Comparison of ENCODE assay signal across 19 mouse cellular contexts in the genomic region with DNA sequence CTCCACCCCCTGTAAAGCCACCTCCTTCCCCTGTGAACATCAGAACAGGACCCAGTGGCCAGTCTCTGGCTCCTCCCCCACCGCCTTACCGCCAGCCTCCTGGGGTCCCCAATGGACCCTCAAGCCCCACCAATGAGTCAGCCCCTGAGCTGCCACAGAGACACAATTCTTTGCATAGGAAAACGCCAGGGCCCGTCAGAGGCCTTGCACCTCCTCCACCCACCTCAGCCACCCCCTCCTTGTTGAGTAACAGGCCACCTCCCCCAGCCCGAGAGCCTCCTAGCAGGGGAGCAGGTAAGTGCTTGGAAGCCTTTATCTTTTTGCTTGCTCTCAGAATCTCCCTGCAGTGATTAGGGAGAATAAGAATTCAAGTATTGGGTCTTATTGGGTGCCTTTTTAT. TPM values are rescaled to one million over a fixed set of nuclear protein-coding genes. Genes with fewer than 3 reads are reported as not detected.
A peak's percentile ranks its signal among the peaks of the same experiment; 100 is the strongest.
DNase-seq lines count a peak whose midpoint lies in the region; ATAC-seq and TF ChIP-seq lines count a peak whose summit lies in the region.
"Had no signal": no experiment of that assay in that cellular context is flagged by ENCODE, and none has a peak within 500 bp of the region (broad histone marks: within the 10 kb centered on the region; RNA-seq: fewer than 3 reads in every experiment).

No protein-coding gene starts in this region.

- no peak for TF ChIP-seq CTCF in stomach, postnatal 0 days (IDR thresholded peaks at IDR 0.05; ENCODE audit: low read depth)

- ATAC-seq in lung, embryonic 15.5 days (ENCODE audit: borderline replicate concordance, extremely low read depth, low FRiP score, low TSS enrichment): peak; percentile 20; the same call in 1 of the 2 replicates
- no peak for ATAC-seq in embryonic facial prominence, embryonic 15.5 days (ENCODE audit: insufficient number of reproducible peaks, low FRiP score, low TSS enrichment, low read depth)
- 0 out of 2 replicates have a peak, but pooled peaks have one; percentile 13 for ATAC-seq in stomach, postnatal 0 days (ENCODE audit: low FRiP score, low TSS enrichment)
- no peak for ATAC-seq in intestine, embryonic 15.5 days
- ATAC-seq in cerebellum, adult (ENCODE audit: insufficient number of reproducible peaks, low FRiP score, low TSS enrichment): no peak
- ATAC-seq: hindbrain, postnatal 0 days; midbrain, embryonic 13.5 days had no signal

- peaks cover 16% of the 10 kb centered on the region for H3K4me1 ChIP-seq in lung, embryonic 15.5 days
- 0 out of 2 replicates have a peak, but pooled peaks cover 11% of the 10 kb centered on the region for H3K4me1 ChIP-seq in embryonic facial prominence, embryonic 15.5 days
- no peaks in the 10 kb centered on the region for H3K4me1 ChIP-seq in stomach, postnatal 0 days (replicated peaks; ENCODE audit: control insufficient read depth, insufficient read depth)
- no peaks in the 10 kb centered on the region for H3K4me1 ChIP-seq in intestine, embryonic 15.5 days (replicated peaks)

- 49% methylated on average over 5 of the region's 5 CpGs for WGBS in lung, embryonic 15.5 days
- WGBS in embryonic facial prominence, embryonic 15.5 days: 49% methylated on average over 5 of the region's 5 CpGs
- WGBS in stomach, postnatal 0 days: 50% methylated on average over 5 of the region's 5 CpGs
- WGBS in intestine, embryonic 15.5 days: 60% methylated on average over 5 of the region's 5 CpGs

- H3K36me3 ChIP-seq in lung, embryonic 15.5 days: peaks cover 80% of the 10 kb centered on the region
- H3K36me3 ChIP-seq in embryonic facial prominence, embryonic 15.5 days: peaks cover 96% of the 10 kb centered on the region
- peaks cover 19% of the 10 kb centered on the region for H3K36me3 ChIP-seq in stomach, postnatal 0 days (ENCODE audit: control insufficient read depth, insufficient read depth, low read length)
- peaks cover 41% of the 10 kb centered on the region for H3K36me3 ChIP-seq in intestine, embryonic 15.5 days

- no peak overlapping the region for H3K4me3 ChIP-seq in lung, embryonic 15.5 days
- H3K4me3 ChIP-seq in embryonic facial prominence, embryonic 15.5 days (replicated peaks): no peak overlapping the region
- no peak overlapping the region for H3K4me3 ChIP-seq in stomach, postnatal 0 days (ENCODE audit: low read depth, low read length)
- no peak overlapping the region for H3K4me3 ChIP-seq in intestine, embryonic 15.5 days (replicated peaks)
- H3K4me3 ChIP-seq: liver, embryonic 13.5 days; midbrain, embryonic 13.5 days had no signal

- H3K9me3 ChIP-seq in lung, embryonic 15.5 days: no peaks in the 10 kb centered on the region
- H3K9me3 ChIP-seq in embryonic facial prominence, embryonic 15.5 days (replicated peaks): no peaks in the 10 kb centered on the region
- no peaks in the 10 kb centered on the region for H3K9me3 ChIP-seq in stomach, postnatal 0 days (ENCODE audit: control insufficient read depth, low read length)
- H3K9me3 ChIP-seq in intestine, embryonic 15.5 days: no peaks in the 10 kb centered on the region
- H3K9me3 ChIP-seq: liver, embryonic 13.5 days had no signal

- H3K4me2 ChIP-seq in lung, embryonic 15.5 days: no peak overlapping the region
- peak overlapping the region; percentile 15; the same call in 1 of the 2 replicates for H3K4me2 ChIP-seq in embryonic facial prominence, embryonic 15.5 days (replicated peaks)
- no peak overlapping the region for H3K4me2 ChIP-seq in stomach, postnatal 0 days (replicated peaks; ENCODE audit: low read depth)
- no peak overlapping the region for H3K4me2 ChIP-seq in intestine, embryonic 15.5 days (replicated peaks)
- H3K4me2 ChIP-seq: heart, embryonic 11.5 days; liver, embryonic 13.5 days; midbrain, embryonic 13.5 days had no signal

- no peak overlapping the region for H3K9ac ChIP-seq in lung, embryonic 15.5 days
- no peak overlapping the region for H3K9ac ChIP-seq in embryonic facial prominence, embryonic 15.5 days
- no peak overlapping the region for H3K9ac ChIP-seq in stomach, postnatal 0 days (ENCODE audit: low read length)
- no peak overlapping the region for H3K9ac ChIP-seq in intestine, embryonic 15.5 days
- H3K9ac ChIP-seq: liver, embryonic 13.5 days had no signal

- H3K27ac ChIP-seq in lung, embryonic 15.5 days: 0 out of 2 replicates have a peak overlapping the region, but pooled peaks have one; percentile 26
- H3K27ac ChIP-seq in embryonic facial prominence, embryonic 15.5 days (replicated peaks): 0 out of 2 replicates have a peak overlapping the region, but pooled peaks have one; percentile 58
- H3K27ac ChIP-seq in stomach, postnatal 0 days (replicated peaks): peak overlapping the region; percentile 5; the same call in 1 of the 2 replicates
- no peak overlapping the region for H3K27ac ChIP-seq in intestine, embryonic 15.5 days
- H3K27ac ChIP-seq: hindbrain, postnatal 0 days; liver, embryonic 13.5 days; midbrain, embryonic 13.5 days had no signal

- TF ChIP-seq EP300 in stomach, postnatal 0 days (optimal IDR thresholded peaks at IDR 0.05): no peak

- DNase-seq in lung, adult 18-20 months: no peak
- DNase-seq in ZHBTc4 (ENCODE audit: low read depth, low spot score): peak; percentile 35
- DNase-seq in stomach, postnatal 0 days (ENCODE audit: low spot score): peak; percentile 41
- DNase-seq: adrenal gland, adult 2 months; cerebellum, adult 18-20 months; cerebellum, postnatal 36 days; gastrocnemius, postnatal 36 days; kidney, adult 18-20 months; kidney, postnatal 36 days; liver, embryonic 13.5 days; retina, postnatal 1 day; right cerebral cortex, postnatal 4 days had no signal

- H3K27me3 ChIP-seq in lung, embryonic 15.5 days: no peaks in the 10 kb centered on the region
- no peaks in the 10 kb centered on the region for H3K27me3 ChIP-seq in embryonic facial prominence, embryonic 15.5 days
- H3K27me3 ChIP-seq in stomach, postnatal 0 days (ENCODE audit: control insufficient read depth, insufficient read depth, low read length): no peaks in the 10 kb centered on the region
- no peaks in the 10 kb centered on the region for H3K27me3 ChIP-seq in intestine, embryonic 15.5 days (replicated peaks)
- H3K27me3 ChIP-seq: liver, embryonic 13.5 days; midbrain, embryonic 13.5 days had no signal

RNA-seq across cellular contexts. Expression of a gene that starts 15.2 kb away (rescaled TPM):
- polyA plus RNA-seq in lung, embryonic 15.5 days (2015; fragmentation: Nextera tagmentation; extraction: Ambion mirVana): 41.3 and 42.5 TPM in 2 replicates
- polyA plus RNA-seq in embryonic facial prominence, embryonic 15.5 days (2015; fragmentation: Nextera tagmentation; extraction: Ambion mirVana): 22.6 and 22.7 TPM in 2 replicates
- polyA plus RNA-seq in stomach, postnatal 0 days (2015; fragmentation: Nextera tagmentation; extraction: Ambion mirVana): 6.6 and 7.0 TPM in 2 replicates
- polyA plus RNA-seq in intestine, embryonic 15.5 days (2015; fragmentation: Nextera tagmentation; extraction: Ambion mirVana): 24.0 and 26.7 TPM in 2 replicates

RNA-seq across cellular contexts. Expression of a gene that starts 29.0 kb away (rescaled TPM):
- polyA plus RNA-seq in lung, embryonic 15.5 days (2015; fragmentation: Nextera tagmentation; extraction: Ambion mirVana): 3.7 and 4.1 TPM in 2 replicates
- polyA plus RNA-seq in embryonic facial prominence, embryonic 15.5 days (2015; fragmentation: Nextera tagmentation; extraction: Ambion mirVana): 4.8 and 5.3 TPM in 2 replicates
- 4.9 and 5.3 TPM in 2 replicates for polyA plus RNA-seq in stomach, postnatal 0 days (2015; fragmentation: Nextera tagmentation; extraction: Ambion mirVana)
- polyA plus RNA-seq in intestine, embryonic 15.5 days (2015; fragmentation: Nextera tagmentation; extraction: Ambion mirVana): 3.7 and 4.2 TPM in 2 replicates

RNA-seq across cellular contexts. Expression of a gene that starts 35.2 kb away (rescaled TPM):
- polyA plus RNA-seq in lung, embryonic 15.5 days (2015; fragmentation: Nextera tagmentation; extraction: Ambion mirVana): 36.5 and 38.4 TPM in 2 replicates
- polyA plus RNA-seq in embryonic facial prominence, embryonic 15.5 days (2015; fragmentation: Nextera tagmentation; extraction: Ambion mirVana): 50.0 and 53.5 TPM in 2 replicates
- 20.1 and 25.9 TPM in 2 replicates for polyA plus RNA-seq in stomach, postnatal 0 days (2015; fragmentation: Nextera tagmentation; extraction: Ambion mirVana)
- polyA plus RNA-seq in intestine, embryonic 15.5 days (2015; fragmentation: Nextera tagmentation; extraction: Ambion mirVana): 30.7 and 31.5 TPM in 2 replicates

RNA-seq across cellular contexts. Expression of a gene that starts 55.8 kb away (rescaled TPM):
- polyA plus RNA-seq in lung, embryonic 15.5 days (2015; fragmentation: Nextera tagmentation; extraction: Ambion mirVana): 0.86 and 1.4 TPM in 2 replicates
- 13.0 and 13.9 TPM in 2 replicates for polyA plus RNA-seq in embryonic facial prominence, embryonic 15.5 days (2015; fragmentation: Nextera tagmentation; extraction: Ambion mirVana)
- 6.9 and 7.7 TPM in 2 replicates for polyA plus RNA-seq in stomach, postnatal 0 days (2015; fragmentation: Nextera tagmentation; extraction: Ambion mirVana)
- 1.1 and 1.2 TPM in 2 replicates for polyA plus RNA-seq in intestine, embryonic 15.5 days (2015; fragmentation: Nextera tagmentation; extraction: Ambion mirVana)

Comparison
In these comparisons a context has a peak if more than half of its experiments do, and no peak if none do; other contexts are left out.
1. ATAC-seq: peak in lung, embryonic 15.5 days (single experiment) and stomach, postnatal 0 days (single experiment); none in embryonic facial prominence, embryonic 15.5 days (single experiment), intestine, embryonic 15.5 days (single experiment) and cerebellum, adult (single experiment).
2. DNase-seq: peak in ZHBTc4 (single experiment) and stomach, postnatal 0 days (single experiment); none in lung, adult 18-20 months (0 of 2).